Mouse (Mus musculus) CH12.LX (cell line): ENCODE results near the gene Cma2. TPM values are rescaled to one million over a fixed set of nuclear protein-coding genes. Genes with fewer than 3 reads are reported as not detected.
"Not testable (repeated sequence)": the region's sequence is repeated elsewhere in the genome, so short reads cannot be mapped to it uniquely, and the experiment has no call there.

Experiments
- DNase-seq: peaks from one replicate; pipeline ENCODE4 v3.0.0-alpha.2; 2013; ENCODE audit errors: extremely low read depth
- H3K27ac ChIP-seq: 2 replicates; pipeline ENCODE4 v1.5.1; 2012; ENCODE audit warnings: low read depth, mild to moderate bottlenecking, control low read depth, moderate library complexity; ENCODE audit not compliant: insufficient read depth
- H3K27me3 ChIP-seq: replicated peaks from 2 replicates; pipeline ENCODE3; 2012; ENCODE audit warnings: inconsistent platforms
- H3K36me3 ChIP-seq, 2 experiments: replicated peaks in 1 of 2; 2 replicates each; pipeline versions ENCODE3 to v1.6.1; 2012; ENCODE audit warnings: inconsistent platforms in 1 of 2, low read length in 1 of 2, mild to moderate bottlenecking in 1 of 2, mixed read lengths in 1 of 2, moderate library complexity in 1 of 2; ENCODE audit not compliant: control insufficient read depth in 1 of 2, insufficient read depth in 1 of 2
- H3K4me1 ChIP-seq, 2 experiments: 2 replicates each; pipeline ENCODE4 v1.6.1; 2012; ENCODE audit warnings: inconsistent platforms in 1 of 2, moderate library complexity in 1 of 2; ENCODE audit not compliant: insufficient read depth in 2 of 2, control insufficient read depth in 1 of 2
- H3K4me2 ChIP-seq: 2 replicates; pipeline ENCODE4 v1.6.1; 2012; ENCODE audit warnings: low read depth, mild to moderate bottlenecking, control low read depth; ENCODE audit not compliant: poor library complexity, insufficient read depth, severe bottlenecking
- H3K4me3 ChIP-seq, 3 experiments: fragments of 150-350 bp in 1 of 3; sonication (generic) in 1 of 3; replicated peaks in 1 of 3; 2 replicates each; pipeline versions ENCODE3 to v1.5.1; 2011 to 2012; ENCODE audit warnings: low read depth in 2 of 3, low read length in 2 of 3, mild to moderate bottlenecking in 2 of 3, moderate library complexity in 2 of 3, control low read depth in 1 of 3, improper control_type of control experiment in 1 of 3, inconsistent platforms in 1 of 3, mixed read lengths in 1 of 3; ENCODE audit not compliant: poor library complexity in 1 of 3
- H3K79me2 ChIP-seq: replicated peaks from 2 replicates; pipeline ENCODE4 v1.6.1; 2012; ENCODE audit warnings: mild to moderate bottlenecking, moderate library complexity; ENCODE audit not compliant: control insufficient read depth, poor library complexity, insufficient read depth, severe bottlenecking; ENCODE audit errors: extremely low read depth
- H3K9ac ChIP-seq: 2 replicates; pipeline ENCODE4 v1.6.1; 2012; ENCODE audit warnings: low read depth, mild to moderate bottlenecking, control low read depth, moderate library complexity; ENCODE audit not compliant: insufficient read depth
- H3K9me3 ChIP-seq: replicated peaks from 2 replicates; pipeline ENCODE3; 2012; ENCODE audit warnings: low read length, inconsistent platforms, mixed read lengths
- BHLHE40 ChIP-seq: IDR thresholded peaks from 2 replicates; pipeline ENCODE4 v1.6.1; 2011; ENCODE audit warnings: mild to moderate bottlenecking, low read depth, low read length, improper control_type of control experiment
- CTCF ChIP-seq, 2 experiments: IDR thresholded peaks in 1 of 2; conservative IDR thresholded peaks in 1 of 2; 2 replicates each; pipeline ENCODE4 v1.5.1; 2011 to 2012; ENCODE audit warnings: low read depth in 2 of 2, low read length in 2 of 2, improper control_type of control experiment in 1 of 2, inconsistent platforms in 1 of 2, mild to moderate bottlenecking in 1 of 2, moderate library complexity in 1 of 2
- E2F4 ChIP-seq: IDR thresholded peaks from 2 replicates; pipeline ENCODE4 v1.6.1; 2011; ENCODE audit warnings: low read depth, low read length, improper control_type of control experiment; ENCODE audit not compliant: insufficient replicate concordance
- GABPA ChIP-seq: IDR thresholded peaks from 2 replicates; pipeline ENCODE4 v1.6.1; 2012; ENCODE audit warnings: low read depth, low read length, improper control_type of control experiment, inconsistent platforms; ENCODE audit not compliant: insufficient replicate concordance
- IRF4 ChIP-seq: IDR thresholded peaks from 2 replicates; pipeline ENCODE4 v1.6.1; 2014; ENCODE audit warnings: low read depth, mild to moderate bottlenecking, inconsistent platforms, low read length, improper control_type of control experiment
- MAX ChIP-seq: IDR thresholded peaks from 2 replicates; pipeline ENCODE4 v1.6.1; 2011; ENCODE audit warnings: low read length, improper control_type of control experiment
- MAZ ChIP-seq: IDR thresholded peaks from 2 replicates; pipeline ENCODE4 v1.6.1; 2012; ENCODE audit warnings: low read depth, mild to moderate bottlenecking, inconsistent platforms, low read length, improper control_type of control experiment, moderate library complexity
- MEF2A ChIP-seq: IDR thresholded peaks from 2 replicates; pipeline ENCODE4 v1.6.1; 2014; ENCODE audit warnings: low read depth, mild to moderate bottlenecking, inconsistent platforms, low read length, improper control_type of control experiment, borderline replicate concordance
- MXI1 ChIP-seq: IDR thresholded peaks from 2 replicates; pipeline ENCODE4 v1.6.1; 2011; ENCODE audit warnings: mild to moderate bottlenecking, low read depth, low read length, improper control_type of control experiment
- MYC ChIP-seq: IDR thresholded peaks from 2 replicates; pipeline ENCODE4 v1.6.1; 2011; ENCODE audit warnings: low read depth, mild to moderate bottlenecking, improper control_type of control experiment, low read length
- POLR2A ChIP-seq: IDR thresholded peaks from 2 replicates; pipeline ENCODE4 v1.6.1; 2011; ENCODE audit warnings: low read depth, mild to moderate bottlenecking, improper control_type of control experiment, low read length
- RAD21 ChIP-seq: IDR thresholded peaks from 2 replicates; pipeline ENCODE4 v1.6.1; 2011; ENCODE audit warnings: low read depth, mild to moderate bottlenecking, low read length, improper control_type of control experiment, moderate library complexity
- SMC3 ChIP-seq: IDR thresholded peaks from 2 replicates; pipeline ENCODE4 v1.6.1; 2011; ENCODE audit warnings: low read depth, low read length, improper control_type of control experiment
- TCF12 ChIP-seq: IDR thresholded peaks from 2 replicates; pipeline ENCODE4 v1.6.1; 2014; ENCODE audit warnings: low read depth, mild to moderate bottlenecking, inconsistent platforms, low read length, improper control_type of control experiment
- UBTF ChIP-seq: IDR thresholded peaks from 2 replicates; pipeline ENCODE4 v1.6.1; 2012; ENCODE audit warnings: low read depth, mild to moderate bottlenecking, inconsistent platforms, low read length, improper control_type of control experiment, moderate library complexity
- USF2 ChIP-seq: conservative IDR thresholded peaks from 2 replicates; pipeline ENCODE4 v1.6.1; 2011; ENCODE audit warnings: low read depth, low read length, improper control_type of control experiment
- ZC3H11A ChIP-seq: IDR thresholded peaks from 2 replicates; pipeline ENCODE4 v1.6.1; 2012; ENCODE audit warnings: low read depth, mild to moderate bottlenecking, inconsistent platforms, low read length, improper control_type of control experiment
- ZMIZ1 ChIP-seq: IDR thresholded peaks from 2 replicates; pipeline ENCODE4 v1.6.1; 2012; ENCODE audit warnings: low read depth, mild to moderate bottlenecking, inconsistent platforms, low read length, improper control_type of control experiment
- dilution Hi-C: fragments of 300-500 bp; cut with MboI; formaldehyde crosslinking; loops from 2 replicates; pipeline ENCODE4 v1.14.3; 2020; ENCODE audit warnings: low sequenced_read_pairs; ENCODE audit not compliant: extremely low pct_unique_long_range_greater_than_20kb, extremely low pct_ligation_motif_present
- in situ Hi-C: fragments of 300-500 bp; cut with MboI; formaldehyde crosslinking; loops from 3 replicates; pipeline ENCODE4 v1.14.3; 2019; ENCODE audit warnings: low sequenced_read_pairs, low pct_ligation_motif_present, low pct_unique_long_range_greater_than_20kb, mixed read lengths
- polyA plus RNA-seq: library from polyadenylated mRNA; unstranded; fragments of >175 nt; gene quantifications from 2 replicates; pipeline ENCODE4 v1.2.1, GENCODE M21; 2012; ENCODE audit warnings: low read depth; ENCODE audit not compliant: insufficient read length
- total RNA-seq, 2 experiments: library from RNA; depleted of rRNA; stranded (reverse); fragments of 300-350 nt in 1 of 2; fragments of >200 nt in 1 of 2; gene quantifications; 2 replicates each; pipeline ENCODE4 v1.2.3; 2012 to 2014

Cma2 gene
- total and polyA plus RNA-seq, 3 experiments = not detected

GRCm38 (mm10) chr14:56019446-56019845 lies 68.7 kb downstream of the Cma2 start:
- Histone ChIP-seq H3K27ac (no peak overlapping the region), H3K4me1 (peaks cover 14 to 26% of the 10 kb centered on the region in 2 experiments), H3K4me2 (no peak overlapping the region), H3K79me2 (no peaks in the 10 kb centered on the region), H3K9me3 (no peaks in the 10 kb centered on the region), H3K27me3 (no peaks in the 10 kb centered on the region)
- in situ Hi-C loops = no loop called here
- no peak for TF ChIP-seq TCF12
- no peak for TF ChIP-seq MYC
- no peak for TF ChIP-seq UBTF
- TF ChIP-seq E2F4 = no peak
- TF ChIP-seq MEF2A = no peak
- TF ChIP-seq GABPA = no peak
- no peak for TF ChIP-seq ZMIZ1
- TF ChIP-seq USF2 = no peak
- TF ChIP-seq MXI1 = no peak
- TF ChIP-seq RAD21 = no peak
- no peak for TF ChIP-seq CTCF (conservative IDR thresholded peaks at IDR 0.05 in 1 of 2, IDR thresholded peaks at IDR 0.05 in 1 of 2; ENCODE audit: low read depth in 2 of 2, low read length in 2 of 2)
- no peak for TF ChIP-seq POLR2A
- no peak for TF ChIP-seq ZC3H11A
- no peak for TF ChIP-seq MAZ
- no peak for TF ChIP-seq BHLHE40
- TF ChIP-seq IRF4 = no peak
- no peak for TF ChIP-seq MAX
- TF ChIP-seq SMC3 = no peak
- TF ChIP-seq, all 38 proteins: peak for 0
- no peak overlapping the region for H3K4me3 ChIP-seq
- peak overlapping the region; percentile 24; the same call in 1 of the 2 replicates for H3K9ac ChIP-seq
- H3K36me3 ChIP-seq = no peaks in the 10 kb centered on the region
- DNase-seq = no peak
- dilution Hi-C loops = no loop called here

GRCm38 (mm10) chr14:56021305-56021704 lies 70.5 kb downstream of the Cma2 start:
- dilution Hi-C loops, DNase-seq, H3K36me3 ChIP-seq, in situ Hi-C loops, H3K79me2 ChIP-seq, H3K4me2 ChIP-seq, H3K27me3 ChIP-seq, H3K9me3 ChIP-seq, H3K27ac ChIP-seq, H3K9ac ChIP-seq, H3K4me3 ChIP-seq: not testable (repeated sequence)
- H3K4me1 ChIP-seq = peaks cover 8 to 21% of the 10 kb centered on the region in 2 experiments

Other genes with a start within 250 kb of the Cma2 start
Only the 20 nearest of the 25 such genes appear.
- 38.5 and 45.7 TPM in 2 replicates for gene Nop9, start 205.3 kb upstream of the Cma2 start, total RNA-seq (2012; rRNA removed)
- 85.3 and 92.1 TPM in 2 replicates for gene Nop9, start 205.3 kb upstream of the Cma2 start, total RNA-seq (2014; rRNA removed)
- gene Nop9, start 205.3 kb upstream of the Cma2 start, polyA plus RNA-seq = 76.9 and 89.1 TPM in 2 replicates
- gene Cideb, start 192.5 kb upstream of the Cma2 start, total RNA-seq (2012; rRNA removed) = 2.3 and 2.6 TPM in 2 replicates
- not detected in 2 replicates for gene Cideb, start 192.5 kb upstream of the Cma2 start, total RNA-seq (2014; rRNA removed)
- gene Cideb, start 192.5 kb upstream of the Cma2 start, polyA plus RNA-seq = 0.49 and 0.61 TPM in 2 replicates
- gene Ltb4r2, start 189.6 kb upstream of the Cma2 start, total RNA-seq (2012; rRNA removed) = 0.04 and 0.13 TPM in 2 replicates
- 0.05 TPM in 1 of 2 replicates, not detected in the other for gene Ltb4r2, start 189.6 kb upstream of the Cma2 start, total RNA-seq (2014; rRNA removed)
- gene Ltb4r2, start 189.6 kb upstream of the Cma2 start, polyA plus RNA-seq = not detected in 2 replicates
- 0.13 TPM in 1 of 2 replicates, not detected in the other for gene Ltb4r1, start 185.0 kb upstream of the Cma2 start, total RNA-seq (2012; rRNA removed)
- 0.16 and 0.21 TPM in 2 replicates for gene Ltb4r1, start 185.0 kb upstream of the Cma2 start, total RNA-seq (2014; rRNA removed)
- 0.33 TPM in 1 of 2 replicates, not detected in the other for gene Ltb4r1, start 185.0 kb upstream of the Cma2 start, polyA plus RNA-seq
- not detected in 2 replicates for gene Adcy4, start 166.9 kb upstream of the Cma2 start, total RNA-seq (2012; rRNA removed)
- not detected in 2 replicates for gene Adcy4, start 166.9 kb upstream of the Cma2 start, total RNA-seq (2014; rRNA removed)
- gene Adcy4, start 166.9 kb upstream of the Cma2 start, polyA plus RNA-seq = not detected in 2 replicates
- 1.0 and 2.0 TPM in 2 replicates for gene Ripk3, start 162.1 kb upstream of the Cma2 start, total RNA-seq (2012; rRNA removed)
- gene Ripk3, start 162.1 kb upstream of the Cma2 start, total RNA-seq (2014; rRNA removed) = 0.15 and 0.80 TPM in 2 replicates
- gene Ripk3, start 162.1 kb upstream of the Cma2 start, polyA plus RNA-seq = 1.00 TPM in 1 of 2 replicates, not detected in the other
- not detected in 2 replicates for gene Nfatc4, start 127.8 kb upstream of the Cma2 start, total RNA-seq (2012; rRNA removed)
- not detected in 2 replicates for gene Nfatc4, start 127.8 kb upstream of the Cma2 start, total RNA-seq (2014; rRNA removed)
- gene Nfatc4, start 127.8 kb upstream of the Cma2 start, polyA plus RNA-seq = not detected in 2 replicates
- gene Nynrin, start 97.0 kb upstream of the Cma2 start, total RNA-seq (2012; rRNA removed) = under 0.01 and 0.04 TPM in 2 replicates
- gene Nynrin, start 97.0 kb upstream of the Cma2 start, total RNA-seq (2014; rRNA removed) = not detected in 2 replicates
- gene Nynrin, start 97.0 kb upstream of the Cma2 start, polyA plus RNA-seq = 0.04 and 0.10 TPM in 2 replicates
- 0.08 and 0.17 TPM in 2 replicates for gene Cbln3, start 66.6 kb upstream of the Cma2 start, total RNA-seq (2012; rRNA removed)
- gene Cbln3, start 66.6 kb upstream of the Cma2 start, total RNA-seq (2014; rRNA removed) = 0.14 and 0.26 TPM in 2 replicates
- gene Cbln3, start 66.6 kb upstream of the Cma2 start, polyA plus RNA-seq = 0.14 and 0.24 TPM in 2 replicates
- gene Khnyn, start 66.0 kb upstream of the Cma2 start, total RNA-seq (2012; rRNA removed) = 32.8 and 50.6 TPM in 2 replicates
- gene Khnyn, start 66.0 kb upstream of the Cma2 start, total RNA-seq (2014; rRNA removed) = 31.1 and 35.8 TPM in 2 replicates
- 29.8 and 31.8 TPM in 2 replicates for gene Khnyn, start 66.0 kb upstream of the Cma2 start, polyA plus RNA-seq
- gene Sdr39u1, start 50.7 kb upstream of the Cma2 start, total RNA-seq (2012; rRNA removed) = 66.7 and 77.6 TPM in 2 replicates
- 61.4 and 66.0 TPM in 2 replicates for gene Sdr39u1, start 50.7 kb upstream of the Cma2 start, total RNA-seq (2014; rRNA removed)
- gene Sdr39u1, start 50.7 kb upstream of the Cma2 start, polyA plus RNA-seq = 73.2 and 90.8 TPM in 2 replicates
- not detected in 2 replicates for gene Cma1, start 6.3 kb upstream of the Cma2 start, total RNA-seq (2012; rRNA removed)
- not detected in 2 replicates for gene Cma1, start 6.3 kb upstream of the Cma2 start, total RNA-seq (2014; rRNA removed)
- gene Cma1, start 6.3 kb upstream of the Cma2 start, polyA plus RNA-seq = not detected in 2 replicates
- 0.17 TPM in 1 of 2 replicates, not detected in the other for gene Mcpt1, start 67.0 kb downstream of the Cma2 start, total RNA-seq (2012; rRNA removed)
- gene Mcpt1, start 67.0 kb downstream of the Cma2 start, total RNA-seq (2014; rRNA removed) = 0.66 and 1.0 TPM in 2 replicates
- 0.39 and 0.41 TPM in 2 replicates for gene Mcpt1, start 67.0 kb downstream of the Cma2 start, polyA plus RNA-seq
- 0.17 and 0.25 TPM in 2 replicates for gene Mcpt9, start 79.5 kb downstream of the Cma2 start, total RNA-seq (2012; rRNA removed)
- 0.22 and 0.28 TPM in 2 replicates for gene Mcpt9, start 79.5 kb downstream of the Cma2 start, total RNA-seq (2014; rRNA removed)
- gene Mcpt9, start 79.5 kb downstream of the Cma2 start, polyA plus RNA-seq = 0.29 TPM in 1 of 2 replicates, not detected in the other
- gene Mcpt2, start 91.1 kb downstream of the Cma2 start, total RNA-seq (2012; rRNA removed) = 0.13 TPM in 1 of 2 replicates, not detected in the other
- not detected in 2 replicates for gene Mcpt2, start 91.1 kb downstream of the Cma2 start, total RNA-seq (2014; rRNA removed)
- not detected in 2 replicates for gene Mcpt2, start 91.1 kb downstream of the Cma2 start, polyA plus RNA-seq
- gene Mcpt4, start 111.3 kb downstream of the Cma2 start, total RNA-seq (2012; rRNA removed) = not detected in 2 replicates
- gene Mcpt4, start 111.3 kb downstream of the Cma2 start, total RNA-seq (2014; rRNA removed) = not detected in 2 replicates
- gene Mcpt4, start 111.3 kb downstream of the Cma2 start, polyA plus RNA-seq = not detected in 2 replicates
- not detected in 2 replicates for gene Mcpt8, start 134.3 kb downstream of the Cma2 start, total RNA-seq (2012; rRNA removed)
- gene Mcpt8, start 134.3 kb downstream of the Cma2 start, total RNA-seq (2014; rRNA removed) = not detected in 2 replicates
- gene Mcpt8, start 134.3 kb downstream of the Cma2 start, polyA plus RNA-seq = not detected in 2 replicates
- not detected in 2 replicates for gene Ctsg, start 151.6 kb downstream of the Cma2 start, total RNA-seq (2012; rRNA removed)
- gene Ctsg, start 151.6 kb downstream of the Cma2 start, total RNA-seq (2014; rRNA removed) = not detected in 2 replicates
- not detected in 2 replicates for gene Ctsg, start 151.6 kb downstream of the Cma2 start, polyA plus RNA-seq
- not detected in 2 replicates for gene Gzme, start 169.6 kb downstream of the Cma2 start, total RNA-seq (2012; rRNA removed)
- gene Gzme, start 169.6 kb downstream of the Cma2 start, total RNA-seq (2014; rRNA removed) = not detected in 2 replicates
- gene Gzme, start 169.6 kb downstream of the Cma2 start, polyA plus RNA-seq = not detected in 2 replicates
- not detected in 2 replicates for gene Gzmd, start 181.6 kb downstream of the Cma2 start, total RNA-seq (2012; rRNA removed)
- gene Gzmd, start 181.6 kb downstream of the Cma2 start, total RNA-seq (2014; rRNA removed) = not detected in 2 replicates
- not detected in 2 replicates for gene Gzmd, start 181.6 kb downstream of the Cma2 start, polyA plus RNA-seq